16 mouse cellular contexts compared by ENCODE assay signal in the genomic region with DNA sequence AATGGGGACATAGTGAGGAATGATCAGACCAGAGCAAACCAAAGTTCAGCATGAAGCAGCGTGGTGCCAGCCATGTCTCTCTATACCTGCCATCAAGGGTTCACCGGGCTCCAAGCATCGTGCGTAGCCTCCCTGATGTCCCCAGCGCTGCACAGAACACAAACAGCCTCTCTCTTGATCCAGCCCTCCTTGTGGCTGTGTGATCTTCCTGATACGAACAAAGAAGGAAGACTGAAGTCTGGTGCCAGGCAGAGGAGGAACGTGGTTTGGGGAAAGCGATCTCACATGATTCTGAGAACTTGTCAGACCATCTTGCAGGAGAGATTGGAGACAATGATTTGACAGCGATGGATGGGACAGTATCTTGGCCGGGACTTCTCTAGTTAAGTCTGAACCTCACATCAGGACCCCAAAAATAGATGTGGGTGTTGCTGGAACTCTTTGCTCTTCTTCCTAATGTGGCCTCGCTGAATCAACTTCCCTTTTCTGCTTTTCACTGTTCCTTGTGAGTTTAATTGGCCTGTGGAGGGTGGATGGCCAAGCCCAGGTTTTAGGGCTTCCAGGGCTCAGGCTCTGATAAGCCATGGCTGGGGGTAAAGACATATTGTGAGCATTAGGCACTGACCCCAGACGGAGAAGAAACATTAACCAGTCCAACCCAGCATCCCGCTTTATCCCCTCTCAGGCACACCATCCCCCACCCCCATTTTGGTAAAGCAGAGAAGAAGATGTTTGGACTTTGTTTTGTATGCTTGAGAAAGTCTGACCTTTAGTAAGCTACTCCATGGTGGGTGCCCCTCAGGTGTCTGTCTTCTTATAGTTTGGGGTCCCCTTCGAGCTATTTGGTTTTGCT. TPM values are rescaled to one million over a fixed set of nuclear protein-coding genes. Genes with fewer than 3 reads are reported as not detected.
A peak's percentile ranks its signal among the peaks of the same experiment; 100 is the strongest.
DNase-seq lines count a peak whose midpoint lies in the region; TF ChIP-seq lines count a peak whose summit lies in the region.
"Had no signal": no experiment of that assay in that cellular context is flagged by ENCODE, and none has a peak within 500 bp of the region (broad histone marks: within the 10 kb centered on the region; RNA-seq: fewer than 3 reads in every experiment).

No protein-coding gene starts in this region.

- peak overlapping the region; percentile 16; the same call in 1 of the 2 replicates for H3K27ac ChIP-seq in gastrocnemius, adult 2 months
- 0 out of 2 replicates have a peak overlapping the region, but pooled peaks have one; percentile 3 for H3K27ac ChIP-seq in small intestine, adult 2 months (ENCODE audit: insufficient read depth, low read depth, low read length)
- H3K27ac ChIP-seq: heart, embryonic 10.5 days; hindbrain, embryonic 14.5 days had no signal

- intact Hi-C loops in gastrocnemius, adult 2 months (cut with DNase I) = no loop called here

- TF ChIP-seq CTCF in gastrocnemius, adult 2 months (IDR thresholded peaks at IDR 0.05) = no peak
- no peak for TF ChIP-seq CTCF in small intestine, adult 2 months (IDR thresholded peaks at IDR 0.05; ENCODE audit: extremely low read depth, insufficient read length, insufficient replicate concordance, low read depth, low read length)

- no peaks in the 10 kb centered on the region for H3K36me3 ChIP-seq in small intestine, adult 2 months (ENCODE audit: control insufficient read depth, insufficient read depth, low read length)
- H3K36me3 ChIP-seq: heart, embryonic 10.5 days had no signal

- 71% methylated on average over 14 of the region's 14 CpGs for WGBS in small intestine, adult 2 months

- no peaks in the 10 kb centered on the region; the same call in 1 of the 2 replicates for H3K27me3 ChIP-seq in small intestine, adult 2 months (ENCODE audit: control insufficient read depth, insufficient read depth, low read length)

- TF ChIP-seq POLR2A in small intestine, adult 2 months (IDR thresholded peaks at IDR 0.05; ENCODE audit: low read depth, low read length) = no peak

- peak overlapping the region; percentile 32 for H3K4me3 ChIP-seq in gastrocnemius, adult 2 months
- peak overlapping the region; percentile 14 for H3K4me3 ChIP-seq in small intestine, adult 2 months (ENCODE audit: low read depth, low read length)
- H3K4me3 ChIP-seq: heart, embryonic 10.5 days had no signal

- H3K4me1 ChIP-seq in small intestine, adult 2 months (ENCODE audit: control insufficient read depth, insufficient read depth, insufficient read length, low read length) = peaks cover 18% of the 10 kb centered on the region
- H3K4me1 ChIP-seq: heart, embryonic 10.5 days had no signal

- DNase-seq in gastrocnemius, adult 2 months = no peak
- DNase-seq in gastrocnemius, postnatal 4 days (ENCODE audit: low spot score in 2 of 2) = no peak
- DNase-seq in lung, postnatal 36 days = peak; percentile 50
- DNase-seq in lung, postnatal 10 days = no peak
- peak; percentile 53 for DNase-seq in kidney, postnatal 14 days
- no peak for DNase-seq in neural tube, embryonic 10.5 days (ENCODE audit: extremely low spot score, low spot score)
- DNase-seq in cerebellum, adult 8-10 months = no peak
- DNase-seq: embryo, embryonic 11 days; lung, embryonic 14.5 days; thymus, adult 18-20 months had no signal

RNA-seq across cellular contexts. Expression of a gene that starts 17.3 kb away (rescaled TPM):
- under 1 TPM; 0.31 to 0.64 TPM for total RNA-seq in gastrocnemius, adult 2 months (2021)
- total RNA-seq in gastrocnemius, postnatal 4 days (2021) = under 1 TPM; 0.44 to 0.71 TPM
- polyA plus RNA-seq in small intestine, adult 2 months (2012; rRNA removed) = 3.5 and 7.9 TPM in 2 replicates
- total RNA-seq: layer of hippocampus, adult 18-20 months; left cerebral cortex, postnatal 25 days had no signal

RNA-seq across cellular contexts. Expression of a gene that starts 22.4 kb away (rescaled TPM):
- total RNA-seq in gastrocnemius, adult 2 months (2021) = 1 to 10 TPM; 2.4 to 2.6 TPM
- total RNA-seq in gastrocnemius, postnatal 4 days (2021) = 1 to 10 TPM; 2.4 to 3.4 TPM
- 25.3 and 45.1 TPM in 2 replicates for polyA plus RNA-seq in small intestine, adult 2 months (2012; rRNA removed)

RNA-seq across cellular contexts. Expression of a gene that starts 31.8 kb away (rescaled TPM):
- not detected for total RNA-seq in gastrocnemius, adult 2 months (2021)
- total RNA-seq in gastrocnemius, postnatal 4 days (2021) = not detected
- not detected in 2 replicates for polyA plus RNA-seq in small intestine, adult 2 months (2012; rRNA removed)
- total RNA-seq: layer of hippocampus, adult 18-20 months; left cerebral cortex, postnatal 25 days had no signal
- polyA plus RNA-seq: hindbrain, embryonic 14.5 days; midbrain, embryonic 16.5 days had no signal

RNA-seq across cellular contexts. Expression of a gene that starts 38.7 kb away (rescaled TPM):
- total RNA-seq in gastrocnemius, adult 2 months (2021) = 10 to 100 TPM; 14.3 to 16.0 TPM
- total RNA-seq in gastrocnemius, postnatal 4 days (2021) = 1 to 10 TPM; 7.0 to 7.3 TPM
- polyA plus RNA-seq in small intestine, adult 2 months (2012; rRNA removed) = 5.0 and 7.7 TPM in 2 replicates

RNA-seq across cellular contexts. Expression of a gene that starts 59.6 kb away (rescaled TPM):
- total RNA-seq in gastrocnemius, adult 2 months (2021) = 10 to 100 TPM; 20.3 to 21.2 TPM
- 10 to 100 TPM; 43.8 to 48.0 TPM for total RNA-seq in gastrocnemius, postnatal 4 days (2021)
- polyA plus RNA-seq in small intestine, adult 2 months (2012; rRNA removed) = 122 and 167 TPM in 2 replicates

Comparison
In these comparisons a context has a peak if more than half of its experiments do, and no peak if none do; other contexts are left out.
1. DNase-seq: peak in lung, postnatal 36 days (single experiment) and kidney, postnatal 14 days (single experiment); none in gastrocnemius, adult 2 months (single experiment), gastrocnemius, postnatal 4 days (0 of 2), lung, postnatal 10 days (single experiment), neural tube, embryonic 10.5 days (single experiment) and cerebellum, adult 8-10 months (single experiment).